Mouse (Mus musculus) right cerebral cortex, adult 2 months (tissue): ENCODE results near the gene Tenm3.

Experiments
- DNase-seq, 2 experiments: peaks; one replicate each; pipeline ENCODE4 v3.0.0; 2021 to 2022; ENCODE audit warnings: low spot score in 2 of 2

The Tenm3 gene

GRCm38 (mm10) chr8:48843931-48844285, at the start of gene Tenm3:
Tenm3 (minus strand) TSS chr8:48843951.
- DNase-seq = no peak

GRCm38 (mm10) chr8:48890216-48890765, 46.5 kb upstream of the Tenm3 start:
- DNase-seq = no peak

GRCm38 (mm10) chr8:48884270-48884669, 40.5 kb upstream of the Tenm3 start:
- DNase-seq = no peak

- DNase-seq = peak; percentile 4 to 13
These were observed 36.8 kb upstream of the Tenm3 start for GRCm38 (mm10) chr8:48880585-48880984.

GRCm38 (mm10) chr8:48865972-48866371, 22.2 kb upstream of the Tenm3 start:
- DNase-seq = no peak

GRCm38 (mm10) chr8:48865485-48865884, 21.7 kb upstream of the Tenm3 start:
- no peak for DNase-seq

- no peak for DNase-seq
These were observed 6.7 kb upstream of the Tenm3 start for GRCm38 (mm10) chr8:48850223-48851010.

- DNase-seq = no peak
These were observed 5.4 kb upstream of the Tenm3 start for GRCm38 (mm10) chr8:48849091-48849616.

GRCm38 (mm10) chr8:48844961-48845360, 1.2 kb upstream of the Tenm3 start:
- DNase-seq = no peak

GRCm38 (mm10) chr8:48844370-48844905, 687 bp upstream of the Tenm3 start:
- DNase-seq = no peak

- DNase-seq = peak; percentile 55 to 62
These were observed 490 bp downstream of the Tenm3 start for GRCm38 (mm10) chr8:48842991-48843930.

GRCm38 (mm10) chr8:48842516-48842990, 1.2 kb downstream of the Tenm3 start:
- peak; percentile 21 to 33 for DNase-seq

- DNase-seq = no peak
These were observed 1.7 kb downstream of the Tenm3 start for GRCm38 (mm10) chr8:48842035-48842434.

- DNase-seq = no peak
These were observed 8.0 kb downstream of the Tenm3 start for GRCm38 (mm10) chr8:48835745-48836144.

- DNase-seq = no peak
These were observed 16.3 kb downstream of the Tenm3 start for GRCm38 (mm10) chr8:48827454-48827853.

- DNase-seq = no peak
These were observed 18.1 kb downstream of the Tenm3 start for GRCm38 (mm10) chr8:48825666-48826065.

GRCm38 (mm10) chr8:48822291-48822690, 21.5 kb downstream of the Tenm3 start:
- no peak for DNase-seq

GRCm38 (mm10) chr8:48819962-48820361, 23.8 kb downstream of the Tenm3 start:
- no peak for DNase-seq

- DNase-seq = no peak
These were observed 24.4 kb downstream of the Tenm3 start for GRCm38 (mm10) chr8:48819348-48819747.

- DNase-seq = no peak
These were observed 26.8 kb downstream of the Tenm3 start for GRCm38 (mm10) chr8:48816941-48817340.

- no peak for DNase-seq
These were observed 31.5 kb downstream of the Tenm3 start for GRCm38 (mm10) chr8:48812196-48812741.
